Mouse (Mus musculus): ENCODE measurements around the gene F12. TPM values are rescaled to one million over a fixed set of nuclear protein-coding genes. Genes with fewer than 3 reads are reported as not detected.
A peak's percentile ranks its signal among the peaks of the same experiment; 100 is the strongest.

Gene F12
- polyA plus RNA-seq, 1 experiment: not detected

DNA sequence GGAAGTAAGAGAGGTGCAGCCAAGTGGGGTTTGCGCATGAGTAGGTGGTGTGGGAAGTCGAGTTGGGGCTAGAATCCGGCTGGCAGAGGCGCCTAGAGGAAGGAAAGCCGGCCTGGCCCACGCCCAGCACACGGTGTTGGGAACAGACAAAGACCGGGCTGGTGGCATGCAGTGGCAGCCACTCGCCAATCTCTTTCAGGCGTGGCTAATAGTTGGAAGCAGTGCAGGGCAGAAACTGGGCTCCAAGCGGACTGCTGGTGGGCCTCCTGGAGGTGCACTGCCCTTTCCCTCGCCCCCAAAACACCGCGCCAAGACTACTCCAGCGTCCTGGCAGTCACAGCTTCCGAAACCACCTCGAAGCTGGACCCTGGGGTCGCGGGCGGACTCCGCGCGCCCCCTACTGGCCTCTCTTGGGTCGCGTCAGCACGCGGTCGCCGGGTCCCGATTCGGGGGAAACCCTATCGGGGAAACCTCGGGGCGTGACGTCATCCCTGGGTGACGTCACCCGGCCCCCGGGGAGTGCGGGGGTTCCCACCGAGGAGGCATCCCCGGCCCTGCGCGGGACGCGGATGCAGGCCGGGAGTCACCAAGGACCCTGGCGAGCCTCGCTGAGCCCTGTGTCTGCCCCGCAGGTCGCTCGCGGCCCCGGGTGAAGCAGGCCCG, 44.7 kb upstream of the F12 start:
- TF ChIP-seq POLR2A (IDR thresholded peaks at IDR 0.05; ENCODE audit: insufficient read depth, low read depth, low read length): no peak
- TF ChIP-seq CTCF (IDR thresholded peaks at IDR 0.05; ENCODE audit: insufficient read depth, low read depth, low read length): peak; percentile 98
- Histone ChIP-seq H3K4me3 (ENCODE audit: insufficient read depth, low read depth, low read length) (peak overlapping the region; percentile 50), H3K4me1 (ENCODE audit: control insufficient read depth, insufficient read depth, low read length) (peaks cover 73% of the 10 kb centered on the region), H3K27ac (ENCODE audit: insufficient read depth, low read depth, low read length) (peak overlapping the region; percentile 50)
- WGBS: under 1% methylated on average over 54 of the region's 54 CpGs

- H3K27ac ChIP-seq (ENCODE audit: insufficient read depth, low read depth, low read length): peak overlapping the region; percentile 36; the same call in 1 of the 2 replicates
- TF ChIP-seq POLR2A (IDR thresholded peaks at IDR 0.05; ENCODE audit: insufficient read depth, low read depth, low read length) (no peak), CTCF (IDR thresholded peaks at IDR 0.05; ENCODE audit: insufficient read depth, low read depth, low read length) (no peak)
- H3K4me1 ChIP-seq (ENCODE audit: control insufficient read depth, insufficient read depth, low read length): peaks cover 79% of the 10 kb centered on the region
- 16% methylated on average over 9 of the region's 9 CpGs for WGBS
- no peak overlapping the region for H3K4me3 ChIP-seq (ENCODE audit: insufficient read depth, low read depth, low read length)
These were observed 43.8 kb upstream of the F12 start for GRCm38 (mm10) chr13:55470372-55470771.

- no peak for TF ChIP-seq CTCF (IDR thresholded peaks at IDR 0.05; ENCODE audit: insufficient read depth, low read depth, low read length)
- TF ChIP-seq POLR2A (IDR thresholded peaks at IDR 0.05; ENCODE audit: insufficient read depth, low read depth, low read length): no peak
- H3K27ac ChIP-seq (ENCODE audit: insufficient read depth, low read depth, low read length): no peak overlapping the region
- 26% methylated on average over 13 of the region's 13 CpGs for WGBS
- H3K4me1 ChIP-seq (ENCODE audit: control insufficient read depth, insufficient read depth, low read length): peaks cover 71% of the 10 kb centered on the region
- no peak overlapping the region for H3K4me3 ChIP-seq (ENCODE audit: insufficient read depth, low read depth, low read length)
These were observed 42.4 kb upstream of the F12 start for GRCm38 (mm10) chr13:55468851-55469560.

GRCm38 (mm10) chr13:55465830-55466440, 39.3 kb upstream of the F12 start:
- Histone ChIP-seq H3K27ac (ENCODE audit: insufficient read depth, low read depth, low read length) (peak overlapping the region; percentile 68), H3K4me3 (ENCODE audit: insufficient read depth, low read depth, low read length) (peak overlapping the region; percentile 75), H3K4me1 (ENCODE audit: control insufficient read depth, insufficient read depth, low read length) (peaks cover 47% of the 10 kb centered on the region)
- TF ChIP-seq CTCF (IDR thresholded peaks at IDR 0.05; ENCODE audit: insufficient read depth, low read depth, low read length) (no peak), POLR2A (IDR thresholded peaks at IDR 0.05; ENCODE audit: insufficient read depth, low read depth, low read length) (no peak)
- 28% methylated on average over 5 of the region's 5 CpGs for WGBS

DNA sequence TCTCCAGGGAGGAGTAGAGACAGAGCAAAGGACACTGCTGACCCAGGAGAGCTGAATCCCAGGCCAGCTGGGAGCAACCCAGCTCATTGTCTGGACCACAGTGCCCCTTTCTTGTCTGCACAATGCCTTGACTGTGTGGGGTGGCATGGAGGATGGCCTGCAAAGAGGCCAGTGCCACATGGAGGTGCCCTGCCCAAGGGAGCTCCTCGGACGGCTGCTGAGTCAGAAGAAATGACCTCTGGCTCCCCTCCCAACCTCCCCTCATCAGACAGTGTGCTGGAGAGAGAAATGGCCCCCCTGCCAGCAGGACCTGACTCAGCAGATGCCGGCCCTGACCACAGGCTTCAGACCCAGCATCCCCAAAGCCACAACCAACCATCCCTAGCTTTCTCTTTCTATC, 38.6 kb upstream of the F12 start:
- H3K4me3 ChIP-seq (ENCODE audit: insufficient read depth, low read depth, low read length): peak overlapping the region; percentile 75
- TF ChIP-seq CTCF (IDR thresholded peaks at IDR 0.05; ENCODE audit: insufficient read depth, low read depth, low read length) (no peak), POLR2A (IDR thresholded peaks at IDR 0.05; ENCODE audit: insufficient read depth, low read depth, low read length) (no peak)
- peak overlapping the region; percentile 68 for H3K27ac ChIP-seq (ENCODE audit: insufficient read depth, low read depth, low read length)
- 17% methylated on average over 3 of the region's 3 CpGs for WGBS
- H3K4me1 ChIP-seq (ENCODE audit: control insufficient read depth, insufficient read depth, low read length): peaks cover 40% of the 10 kb centered on the region

GRCm38 (mm10) chr13:55464027-55464884, 37.7 kb upstream of the F12 start, which contains the start of gene Prr7:
TSS of gene Prr7 (plus strand) at chr13:55464267.
- H3K4me1 ChIP-seq (ENCODE audit: control insufficient read depth, insufficient read depth, low read length): peaks cover 36% of the 10 kb centered on the region
- H3K27ac ChIP-seq (ENCODE audit: insufficient read depth, low read depth, low read length): peak within 1 kb of the TSS; percentile 95
- WGBS: under 1% methylated on average over 83 of the region's 84 CpGs
- TF ChIP-seq POLR2A (IDR thresholded peaks at IDR 0.05; ENCODE audit: insufficient read depth, low read depth, low read length) (peak; percentile 96), CTCF (IDR thresholded peaks at IDR 0.05; ENCODE audit: insufficient read depth, low read depth, low read length) (no peak)
- H3K4me3 ChIP-seq (ENCODE audit: insufficient read depth, low read depth, low read length): peak within 1 kb of the TSS; percentile 75

DNA sequence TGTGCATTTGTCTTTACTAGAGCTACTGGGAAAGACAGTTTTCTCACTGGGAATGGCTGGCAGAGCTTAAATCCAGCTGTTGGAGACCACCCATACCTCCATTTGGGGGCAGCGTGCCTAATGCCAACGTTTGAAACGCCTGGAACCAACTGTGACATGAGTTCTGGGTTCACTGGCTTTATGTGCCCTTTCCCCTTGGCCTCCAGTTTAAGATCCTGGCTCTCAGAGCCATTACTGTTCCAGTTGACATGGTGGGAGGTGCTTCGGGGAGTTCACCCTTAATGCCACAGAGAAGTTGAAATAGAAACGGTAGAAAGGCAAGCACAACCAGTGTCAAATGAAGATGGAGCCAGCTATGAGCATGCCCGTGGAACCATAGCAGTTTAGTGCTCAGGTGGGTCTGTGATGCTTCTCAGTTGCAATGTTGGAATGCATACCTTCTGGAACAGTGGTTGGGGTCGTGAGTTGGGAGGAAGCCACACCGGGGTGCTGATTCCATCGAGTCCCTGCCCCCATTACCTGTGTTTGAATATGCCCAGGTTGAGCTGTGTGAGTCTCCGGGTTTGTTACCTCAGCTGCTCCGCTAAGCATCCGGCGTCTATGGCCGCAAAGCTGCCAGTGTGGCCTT, 36.9 kb upstream of the F12 start:
- H3K27ac ChIP-seq (ENCODE audit: insufficient read depth, low read depth, low read length): peak overlapping the region; percentile 95
- no peak for TF ChIP-seq POLR2A (IDR thresholded peaks at IDR 0.05; ENCODE audit: insufficient read depth, low read depth, low read length)
- no peak for TF ChIP-seq CTCF (IDR thresholded peaks at IDR 0.05; ENCODE audit: insufficient read depth, low read depth, low read length)
- whole genome bisulfite sequencing: 12% methylated on average over 14 of the region's 14 CpGs

GRCm38 (mm10) chr13:55462965-55463364, 36.4 kb upstream of the F12 start:
- 75% methylated on average over 2 of the region's 2 CpGs for WGBS
- no peak overlapping the region for H3K27ac ChIP-seq (ENCODE audit: insufficient read depth, low read depth, low read length)
- no peak overlapping the region for H3K4me3 ChIP-seq (ENCODE audit: insufficient read depth, low read depth, low read length)
- TF ChIP-seq CTCF (IDR thresholded peaks at IDR 0.05; ENCODE audit: insufficient read depth, low read depth, low read length): no peak
- no peak for TF ChIP-seq POLR2A (IDR thresholded peaks at IDR 0.05; ENCODE audit: insufficient read depth, low read depth, low read length)
- peaks cover 25% of the 10 kb centered on the region for H3K4me1 ChIP-seq (ENCODE audit: control insufficient read depth, insufficient read depth, low read length)

More for the DNA sequence above, 36.9 kb upstream of the F12 start:
- peak overlapping the region; percentile 75 for H3K4me3 ChIP-seq (ENCODE audit: insufficient read depth, low read depth, low read length)
- H3K4me1 ChIP-seq (ENCODE audit: control insufficient read depth, insufficient read depth, low read length): peaks cover 30% of the 10 kb centered on the region

Data from olfactory bulb, adult 2 months (tissue).